Mouse (Mus musculus) E14TG2a.4 (cell line): Measurements from ENCODE around the gene Fbxw7.

Source experiments
- CTCF ChIP-seq: conservative IDR thresholded peaks from 2 replicates; pipeline ENCODE4 v1.5.1; 2014; ENCODE audit warnings: low read length
- POU5F1 ChIP-seq: IDR thresholded peaks from 2 replicates; pipeline ENCODE4 v1.6.1; 2014; ENCODE audit warnings: low read length, borderline replicate concordance

DNA sequence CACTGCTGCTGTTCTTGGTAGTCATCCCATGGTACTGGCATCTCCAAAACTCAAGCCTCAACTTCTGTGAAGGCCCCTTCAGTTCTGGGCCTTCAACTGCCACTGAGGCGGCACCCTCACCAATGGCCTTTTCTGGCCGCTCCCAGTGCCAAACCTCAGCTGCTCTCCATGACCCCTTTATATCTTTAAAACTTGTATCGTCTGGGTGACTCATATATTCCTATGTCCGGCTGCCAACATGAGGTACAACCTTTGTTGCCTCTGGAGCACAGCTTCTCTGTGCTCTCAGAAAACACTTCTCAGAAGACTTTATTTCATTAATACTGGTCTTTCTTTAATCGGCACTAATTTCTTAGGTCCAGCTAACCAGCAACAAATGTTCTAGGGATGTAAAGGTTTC lies 75.9 kb downstream of the Fbxw7 start:
- TF ChIP-seq CTCF, result no peak
- TF ChIP-seq POU5F1, result no peak
